Mouse (Mus musculus) kidney, postnatal 25 days (tissue): ENCODE results near the gene Ubqln4.

Experiments
- DNase-seq, 2 experiments: peaks; one replicate each; pipeline ENCODE4 v3.0.0; 2021; ENCODE audit warnings: mixed read lengths in 2 of 2

Gene Ubqln4

DNA sequence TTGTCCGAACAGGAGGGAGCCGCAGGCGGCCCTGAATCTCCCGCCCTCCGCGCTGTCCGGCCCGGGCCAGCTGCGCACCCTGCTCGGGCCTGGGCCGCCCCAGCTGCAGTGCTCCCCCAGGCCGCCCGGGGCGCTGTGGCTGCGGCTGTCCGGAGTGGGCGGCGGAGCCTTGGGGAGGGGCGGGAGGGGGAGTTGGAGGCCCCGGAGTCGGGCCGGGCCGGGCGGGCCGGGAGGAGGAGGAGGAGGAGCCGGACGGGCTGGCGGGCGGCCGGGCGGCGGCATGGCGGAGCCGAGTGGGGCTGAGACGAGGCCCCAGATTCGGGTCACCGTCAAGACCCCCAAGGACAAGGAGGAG, at the start of gene Ubqln4:
Gene Ubqln4 (plus strand): TSS at position 234 of the 355 bp plus-strand sequence.
- DNase-seq, result peak; percentile 89 to 94

DNA sequence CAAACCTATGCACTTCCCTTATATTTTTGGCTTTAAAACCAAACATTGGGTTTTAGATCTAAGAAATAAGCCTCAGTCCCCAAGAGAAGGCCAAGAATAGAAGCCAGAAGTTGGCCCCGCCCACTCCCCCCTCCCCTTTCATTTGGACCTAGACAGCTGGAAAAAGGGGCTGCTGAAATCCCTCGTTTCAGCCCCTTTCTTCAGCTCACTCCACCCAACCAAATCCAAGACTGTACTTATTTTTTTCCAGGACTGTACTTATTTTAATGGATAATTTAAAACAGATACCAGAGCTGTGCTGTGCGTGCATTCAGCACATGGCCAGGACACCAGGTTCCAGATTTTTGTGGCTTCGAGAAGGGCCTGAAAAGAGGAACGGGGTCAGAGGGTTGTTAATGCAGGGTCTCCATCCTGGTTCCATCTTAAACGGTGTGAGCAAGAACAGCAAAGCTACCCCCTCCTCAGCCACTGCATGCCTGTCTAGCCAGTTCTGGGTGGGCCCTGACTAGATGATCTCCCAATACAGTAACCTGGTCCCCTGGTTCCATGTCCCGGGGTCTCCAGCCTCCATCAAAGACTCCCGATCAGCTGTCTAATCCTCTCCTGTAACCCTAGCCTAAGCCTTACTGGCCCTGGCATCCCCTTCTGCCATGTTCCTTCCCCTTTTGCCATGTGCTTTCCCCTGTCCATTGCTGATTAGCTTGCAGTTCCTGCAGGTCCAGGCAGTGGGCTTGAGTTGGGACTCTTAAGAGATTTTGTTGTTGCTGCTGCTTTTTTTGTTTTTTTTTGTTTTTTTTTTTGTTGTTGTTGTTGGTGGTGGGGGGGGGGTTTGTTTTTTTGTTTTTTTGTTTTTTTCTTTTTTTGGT, 49.4 kb upstream of the Ubqln4 start:
- no peak for DNase-seq

DNA sequence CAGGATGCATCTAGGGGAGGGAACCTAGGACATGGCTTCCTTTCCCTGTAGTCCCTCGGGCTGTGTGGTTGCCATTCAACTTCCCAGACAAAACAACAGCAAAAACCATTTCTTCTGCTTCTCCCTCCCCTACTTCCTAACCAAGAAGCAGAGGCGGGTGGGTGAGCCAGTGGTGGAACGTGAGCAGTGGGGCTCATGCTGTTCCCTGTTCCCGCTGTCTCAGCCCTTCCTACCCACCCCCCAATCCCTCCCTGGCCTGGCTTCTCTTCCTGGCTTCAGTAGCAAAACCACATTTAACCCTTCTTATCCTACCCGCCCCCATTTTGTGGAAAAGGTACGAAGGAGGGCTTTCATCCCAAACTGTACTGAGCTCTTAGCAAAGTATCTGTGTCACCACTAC, 48.5 kb upstream of the Ubqln4 start:
- no peak for DNase-seq

- DNase-seq, result no peak
Measured at GRCm38 (mm10) chr3:88505765-88506164, 47.8 kb upstream of the Ubqln4 start.

DNA sequence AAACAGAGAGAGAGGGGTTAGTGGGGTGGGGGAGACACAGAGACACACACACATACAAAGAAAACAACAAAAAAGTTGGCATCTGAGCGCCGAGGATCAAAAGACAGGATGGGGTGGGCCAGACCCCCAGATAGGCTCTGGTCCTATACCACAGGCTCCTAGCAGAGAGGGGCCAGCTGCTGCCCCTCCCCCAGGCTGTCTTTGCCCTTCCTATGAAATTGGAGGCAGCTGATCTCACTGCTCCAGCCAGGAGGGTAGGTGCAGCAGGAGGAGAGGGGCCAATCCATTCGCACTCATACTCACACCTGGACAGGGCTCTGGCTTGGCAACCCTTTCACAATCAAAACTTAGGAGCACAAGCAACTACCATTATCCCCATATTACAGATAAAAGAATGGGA, 44.3 kb upstream of the Ubqln4 start:
- DNase-seq, result no peak

DNA sequence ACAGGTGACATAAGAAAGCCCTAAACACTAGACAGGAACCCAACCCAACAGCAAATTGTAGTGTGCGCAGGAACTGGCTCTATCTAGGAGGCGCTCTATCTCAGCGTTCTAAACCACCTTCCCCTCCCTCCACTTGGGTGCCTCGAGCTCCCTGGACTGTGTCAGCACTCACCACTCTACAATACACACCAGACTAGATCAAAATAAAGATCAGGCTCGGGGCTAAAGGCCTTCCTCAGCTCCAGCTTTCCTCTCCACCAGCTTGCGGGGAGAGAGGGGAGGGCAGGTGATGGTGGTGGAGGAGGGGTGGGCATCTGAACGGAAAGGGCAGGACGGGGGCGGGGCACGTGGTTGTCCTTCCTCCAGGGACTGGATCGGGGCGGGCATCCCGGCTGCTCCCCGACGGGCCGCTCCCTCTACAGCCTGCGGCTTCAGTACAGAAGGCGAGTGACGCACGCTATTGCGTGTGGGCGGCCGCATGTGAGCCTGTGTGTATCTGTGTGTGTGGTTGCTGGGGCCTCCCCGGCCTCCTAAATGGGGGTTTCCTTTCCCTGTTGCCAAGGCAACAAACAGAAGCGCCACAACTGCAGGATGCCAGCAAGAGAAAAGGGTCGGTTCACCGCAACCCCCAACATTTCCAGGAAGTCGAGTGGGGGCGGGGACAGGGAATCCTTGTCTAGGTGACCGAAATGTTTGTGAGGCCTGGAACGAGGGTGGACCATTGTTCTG, 43.7 kb upstream of the Ubqln4 start, which contains the start of gene Lmna:
Gene Lmna (minus strand): TSS at position 265 of the 729 bp plus-strand sequence.
- DNase-seq, result peak; percentile 97 to 98

DNA sequence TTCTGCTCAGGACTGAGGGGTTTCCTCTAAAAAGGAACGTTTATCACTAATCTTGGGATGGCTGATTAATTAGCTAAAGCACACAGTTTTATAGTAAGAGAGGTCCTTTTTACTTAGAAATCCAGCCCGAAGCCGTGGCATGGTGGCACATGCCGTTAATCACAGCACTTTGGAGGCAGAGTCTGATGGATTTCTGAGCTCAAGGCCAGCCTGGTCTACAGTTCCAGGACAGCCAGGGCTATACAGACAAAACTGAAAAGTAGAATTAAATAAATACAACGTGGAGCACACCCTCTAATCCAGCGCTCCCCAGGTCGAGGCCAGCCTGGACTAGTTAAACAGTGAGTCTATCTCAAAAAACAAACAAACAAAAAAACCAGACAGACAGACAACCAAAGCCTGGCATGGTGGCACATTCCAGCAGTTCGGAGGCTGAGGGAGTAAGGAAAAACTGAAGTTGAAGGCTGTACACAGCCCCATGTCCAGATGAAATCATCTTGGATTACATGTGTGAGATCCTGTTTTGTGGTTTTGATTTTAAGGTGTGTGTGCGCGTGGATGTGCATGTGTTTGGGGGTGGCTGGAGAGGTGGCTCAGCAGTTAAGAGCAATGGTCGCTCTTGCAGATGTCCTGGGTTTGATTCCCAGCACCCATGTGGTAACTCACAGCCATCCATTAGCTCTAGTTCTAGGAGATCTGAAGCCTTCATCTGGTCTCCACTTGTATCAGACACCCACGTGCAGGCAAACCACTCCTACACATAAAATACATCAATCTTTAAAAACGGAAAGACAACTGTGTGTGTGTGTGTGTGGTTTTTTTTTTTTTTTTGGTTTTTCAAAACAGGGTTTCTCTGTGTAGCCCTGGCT, 42.9 kb upstream of the Ubqln4 start:
- DNase-seq, result no peak

GRCm38 (mm10) chr3:88511559-88511958, 42.0 kb upstream of the Ubqln4 start:
- DNase-seq, result no peak

- DNase-seq, result peak in 1 of 2 experiments; percentile 60
Measured at GRCm38 (mm10) chr3:88512141-88512895, 41.2 kb upstream of the Ubqln4 start.

GRCm38 (mm10) chr3:88512896-88513545, 40.5 kb upstream of the Ubqln4 start:
- no peak for DNase-seq

DNA sequence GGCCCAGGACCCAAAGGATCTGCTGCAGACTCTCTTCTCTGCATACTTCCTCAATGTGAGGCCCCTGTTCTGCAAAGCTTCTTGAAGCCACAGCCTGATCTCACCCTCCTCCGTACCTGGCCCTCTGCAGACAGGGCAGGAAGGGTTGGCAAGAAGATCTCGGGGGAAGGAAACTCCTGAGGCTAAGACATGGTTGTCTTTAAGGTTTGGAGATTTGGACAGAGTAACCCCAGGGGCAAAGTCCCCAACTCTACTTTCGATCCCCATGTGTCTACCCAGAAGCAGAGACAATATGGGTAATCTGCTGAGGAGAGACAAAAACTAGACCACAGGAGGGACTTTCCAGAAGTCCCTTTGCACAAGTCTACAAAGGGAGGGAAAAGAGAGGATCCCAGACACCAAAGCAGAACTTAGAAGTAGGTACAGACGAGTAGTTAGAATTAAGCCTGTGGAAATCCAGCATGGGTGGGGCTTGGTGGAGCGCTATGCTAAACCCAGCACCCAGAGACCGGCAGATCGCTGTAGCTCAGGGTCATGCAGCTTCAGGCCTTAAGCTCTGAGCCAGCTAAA, 39.9 kb upstream of the Ubqln4 start:
- DNase-seq, result no peak

GRCm38 (mm10) chr3:88514231-88515094, 39.1 kb upstream of the Ubqln4 start:
- DNase-seq, result peak in 1 of 2 experiments; percentile 61

DNA sequence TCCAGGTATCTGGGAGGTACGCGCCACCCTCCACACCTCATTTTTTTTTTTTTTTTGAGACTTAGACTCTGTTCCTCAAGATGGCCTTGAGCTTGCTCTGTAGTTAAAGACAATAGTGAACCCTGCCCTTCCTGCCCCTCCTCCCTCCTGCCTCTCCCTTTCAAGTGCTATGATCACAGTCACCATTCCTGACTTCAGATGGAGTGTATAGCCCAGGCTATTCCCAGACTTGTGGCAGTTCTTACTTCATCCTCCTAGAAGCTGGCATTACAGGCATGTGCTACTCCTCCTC, 38.5 kb upstream of the Ubqln4 start:
- no peak for DNase-seq

GRCm38 (mm10) chr3:88516407-88516806, 37.2 kb upstream of the Ubqln4 start:
- DNase-seq, result no peak

- no peak for DNase-seq
Measured at GRCm38 (mm10) chr3:88518411-88518810, 35.1 kb upstream of the Ubqln4 start.

DNA sequence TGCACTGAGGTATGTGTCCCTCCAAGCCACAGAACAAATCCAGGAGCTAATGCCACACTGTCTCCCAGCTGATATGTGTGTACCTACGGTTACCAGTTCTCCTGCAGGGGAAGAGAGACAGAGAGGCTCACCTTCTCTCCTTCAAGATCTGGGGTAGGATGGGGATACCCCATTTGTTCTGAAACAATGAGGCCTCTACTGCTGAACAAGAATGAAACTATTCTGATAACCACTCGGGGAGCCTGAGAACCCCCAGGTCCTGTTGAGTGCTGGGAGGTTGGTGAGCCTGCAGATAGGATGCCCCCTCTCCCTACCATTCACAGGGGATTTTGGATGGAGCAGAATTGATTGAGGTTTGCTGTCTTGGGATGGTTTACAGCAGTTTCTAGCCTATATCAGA, 33.5 kb upstream of the Ubqln4 start:
- no peak for DNase-seq

GRCm38 (mm10) chr3:88521156-88521555, 32.4 kb upstream of the Ubqln4 start:
- DNase-seq, result no peak

DNA sequence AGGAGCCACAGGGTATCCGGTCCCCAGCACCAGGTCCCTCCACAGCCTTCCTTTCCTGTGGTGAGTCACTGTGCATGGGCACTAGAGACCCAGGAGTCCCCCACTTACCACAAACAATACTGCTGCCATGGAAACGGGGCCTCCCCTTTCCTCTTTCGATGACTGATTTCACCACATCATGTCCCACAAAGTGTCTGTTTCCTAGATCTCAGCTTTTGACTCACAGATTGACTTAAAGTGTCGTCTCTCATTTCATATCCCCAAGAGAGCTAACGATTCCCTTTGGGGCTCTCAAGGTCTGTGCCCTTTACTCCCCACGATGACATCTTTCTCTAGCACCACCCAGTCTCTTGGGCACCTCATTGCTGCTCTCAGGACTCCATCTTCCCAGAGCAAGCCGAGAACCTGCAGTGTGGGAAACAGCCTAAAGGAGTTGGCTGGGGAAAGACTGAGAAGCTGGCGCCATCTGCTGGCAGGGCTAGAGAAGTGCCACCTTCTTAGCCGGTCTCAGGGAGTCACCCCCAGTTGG, 31.7 kb upstream of the Ubqln4 start:
- peak; percentile 61 to 73 for DNase-seq

GRCm38 (mm10) chr3:88523027-88523426, 30.5 kb upstream of the Ubqln4 start:
- no peak for DNase-seq

GRCm38 (mm10) chr3:88525021-88525420, 28.5 kb upstream of the Ubqln4 start:
- no peak for DNase-seq
